Mouse (Mus musculus): Measurements from ENCODE around the gene Slc4a4.

DNA sequence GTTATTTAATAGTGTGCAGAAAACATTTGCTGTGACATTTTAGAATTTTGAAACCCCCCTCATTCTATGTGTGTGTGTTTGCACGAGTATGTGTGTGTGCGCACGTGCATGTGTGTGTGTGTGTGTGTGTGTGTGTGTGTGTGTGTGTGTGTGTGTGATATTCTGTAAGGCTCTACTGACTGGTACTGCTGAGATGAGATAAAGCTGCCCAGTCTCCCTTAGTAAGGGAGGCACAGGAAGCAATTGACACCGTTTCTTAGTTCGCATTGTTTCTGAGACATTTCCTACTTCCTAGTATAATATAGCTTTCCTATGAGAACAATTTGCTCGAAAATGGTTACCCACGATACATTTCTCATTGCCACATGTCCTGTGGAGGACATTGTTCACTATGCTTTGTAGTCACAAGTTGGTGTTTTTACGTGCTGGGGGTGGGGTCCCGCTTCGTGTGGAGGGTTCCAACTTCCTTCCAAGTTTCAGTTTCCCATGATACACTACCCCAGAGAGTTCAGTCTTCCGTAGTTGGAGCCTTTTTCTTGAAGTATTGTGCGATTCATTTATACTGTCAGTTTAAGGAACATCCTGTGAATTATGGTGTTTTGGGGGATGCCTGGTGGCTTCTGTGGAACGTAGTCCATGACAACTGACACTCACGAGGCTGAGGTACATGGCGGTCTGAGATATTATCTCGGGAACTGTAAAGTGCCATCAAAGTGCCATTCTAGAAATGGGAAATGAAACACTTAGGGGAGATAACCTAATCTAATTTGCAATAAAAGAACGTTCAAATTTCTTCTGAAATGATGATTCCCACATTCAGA is 66.3 kb downstream of the Slc4a4 start:
- TF ChIP-seq GATA1 (IDR thresholded peaks at IDR 0.05; ENCODE audit: low read length) (no peak), TAL1 (IDR thresholded peaks at IDR 0.05; ENCODE audit: low read length) (no peak)
